Mouse (Mus musculus): ENCODE measurements at regions not wholly inside any gene's neighbourhood (a gene's known extent, or its start where the extent isn't known, plus 50 kb on each side); places are given as distances from the start of the nearest gene placed in this dataset.

GRCm38 (mm10) chr11:56810141-56810540 lies 201.0 kb upstream of the Gria1 start:
- TF ChIP-seq POLR2A (IDR thresholded peaks at IDR 0.05; ENCODE audit: insufficient read depth, low read depth, low read length) (no peak), CTCF (IDR thresholded peaks at IDR 0.05; ENCODE audit: insufficient read depth, low read depth, low read length) (no peak)

All from olfactory bulb, adult 2 months (tissue).